Mouse (Mus musculus) left cerebral cortex, postnatal 25 days (tissue): ENCODE results near the gene 2410002F23Rik. TPM values are rescaled to one million over a fixed set of nuclear protein-coding genes. Genes with fewer than 3 reads are reported as not detected.
"Not testable (repeated sequence)": the region's sequence is repeated elsewhere in the genome, so short reads cannot be mapped to it uniquely, and the experiment has no call there.

ENCODE experiments used
- DNase-seq, 2 experiments: peaks; one replicate each; pipeline ENCODE4 v3.0.0; 2022; ENCODE audit warnings: low spot score in 2 of 2, mixed read lengths in 1 of 2
- intact Hi-C: fragments of 180-260 bp; cut with DNase I; formaldehyde crosslinking; loops from one replicate; pipeline ENCODE4 v1.15.1; 2025
- total RNA-seq, 2 experiments: library from RNA; stranded (reverse); gene quantifications; 2 replicates each; pipeline ENCODE4 v1.2.3; 2021

The 2410002F23Rik gene
- total RNA-seq, result 10 to 100 TPM; 72.5 to 73.5 TPM

GRCm38 (mm10) chr7:44246055-44246983 is at the start of gene 2410002F23Rik, which contains the start of gene 1700028J19Rik:
Gene 2410002F23Rik (plus strand): TSS chr7:44246722.
Gene 1700028J19Rik (minus strand): TSS chr7:44246695.
- intact Hi-C loops, result loop anchor here (10.0 kb wide), 1 partner anchor 572 kb away; the partner anchor contains the start of gene Ctu1
- peak; percentile 93 for DNase-seq

- no peak for DNase-seq
- intact Hi-C loops, result no loop called here
These were observed 48.6 kb upstream of the 2410002F23Rik start, which contains the start of gene Klk1b3 for GRCm38 (mm10) chr7:44197891-44198290. Gene Klk1b3 (plus strand): TSS chr7:44198191.

- intact Hi-C loops, result not testable (repeated sequence)
These were observed 39.4 kb upstream of the 2410002F23Rik start, which contains the start of gene Klk1b4 for GRCm38 (mm10) chr7:44207135-44207534. Gene Klk1b4 (plus strand): TSS chr7:44207435.

GRCm38 (mm10) chr7:44208307-44208706 is 38.2 kb upstream of the 2410002F23Rik start:
- no peak for DNase-seq
- intact Hi-C loops, result no loop called here

More at GRCm38 (mm10) chr7:44207135-44207534, 39.4 kb upstream of the 2410002F23Rik start, which contains the start of gene Klk1b4:
- not testable (repeated sequence) for DNase-seq

- DNase-seq, result no peak
- intact Hi-C loops, result no loop called here
These were observed 30.9 kb upstream of the 2410002F23Rik start, which contains the start of gene Klk1b5 for GRCm38 (mm10) chr7:44215645-44216044. Gene Klk1b5 (plus strand): TSS chr7:44215945.

GRCm38 (mm10) chr7:44221601-44222000 is 24.9 kb upstream of the 2410002F23Rik start:
- not testable (repeated sequence) for DNase-seq

GRCm38 (mm10) chr7:44222335-44222734 is 24.2 kb upstream of the 2410002F23Rik start:
- DNase-seq, intact Hi-C loops: not testable (repeated sequence)

More at GRCm38 (mm10) chr7:44221601-44222000, 24.9 kb upstream of the 2410002F23Rik start:
- intact Hi-C loops, result not testable (repeated sequence)

- intact Hi-C loops, result no loop called here
- no peak for DNase-seq
These were observed 21.4 kb upstream of the 2410002F23Rik start, which contains the start of gene Klk1 for GRCm38 (mm10) chr7:44225076-44225475. Gene Klk1 (plus strand): TSS chr7:44225360.

GRCm38 (mm10) chr7:44235909-44236308 is 10.6 kb upstream of the 2410002F23Rik start, which contains the start of gene Gm36864:
Gene Gm36864 (plus strand): TSS chr7:44236177.
- intact Hi-C loops, result no loop called here
- DNase-seq, result no peak

- DNase-seq, result no peak
- intact Hi-C loops, result loop anchor here (10.0 kb wide), 1 partner anchor 565 kb away; the partner anchor contains the start of gene Ctu1
These were observed 6.6 kb upstream of the 2410002F23Rik start for GRCm38 (mm10) chr7:44239913-44240312.

- intact Hi-C loops, result loop anchor here (10.0 kb wide), 1 partner anchor 566 kb away; the partner anchor contains the start of gene Ctu1
- DNase-seq, result no peak
These were observed 5.8 kb upstream of the 2410002F23Rik start for GRCm38 (mm10) chr7:44240712-44241111.

- intact Hi-C loops, result loop anchor here (10.0 kb wide), 1 partner anchor 566 kb away; the partner anchor contains the start of gene Ctu1
- DNase-seq, result no peak
These were observed 5.4 kb upstream of the 2410002F23Rik start for GRCm38 (mm10) chr7:44241163-44241562.

- DNase-seq, result no peak
- intact Hi-C loops, result loop anchor here (10.0 kb wide), 1 partner anchor 569 kb away; the partner anchor contains the start of gene Ctu1
These were observed 2.4 kb upstream of the 2410002F23Rik start for GRCm38 (mm10) chr7:44244080-44244479.

GRCm38 (mm10) chr7:44246984-44247470 is 505 bp downstream of the 2410002F23Rik start:
- DNase-seq, result peak; percentile 32 to 56
- intact Hi-C loops, result loop anchor here (10.0 kb wide), 1 partner anchor 572 kb away; the partner anchor contains the start of gene Ctu1

- intact Hi-C loops, result loop anchor here (10.0 kb wide), 1 partner anchor 573 kb away; the partner anchor contains the start of gene Ctu1
- no peak for DNase-seq
These were observed 1.4 kb downstream of the 2410002F23Rik start for GRCm38 (mm10) chr7:44247971-44248370.

- intact Hi-C loops, result loop anchor here (10.0 kb wide), 1 partner anchor 574 kb away; the partner anchor contains the start of gene Ctu1
- DNase-seq, result no peak
These were observed 2.7 kb downstream of the 2410002F23Rik start for GRCm38 (mm10) chr7:44249248-44249647.

- intact Hi-C loops, DNase-seq: not testable (repeated sequence)
These were observed 4.3 kb downstream of the 2410002F23Rik start for GRCm38 (mm10) chr7:44250732-44251275.

GRCm38 (mm10) chr7:44253023-44253616 is 6.6 kb downstream of the 2410002F23Rik start:
- DNase-seq, result no peak
- intact Hi-C loops, result no loop called here

- intact Hi-C loops, result no loop called here
- DNase-seq, result no peak
These were observed 8.4 kb downstream of the 2410002F23Rik start for GRCm38 (mm10) chr7:44254930-44255329.
